Mouse (Mus musculus): ENCODE results near the gene Tmem115. TPM values are rescaled to one million over a fixed set of nuclear protein-coding genes. Genes with fewer than 3 reads are reported as not detected.

Gene Tmem115
- total RNA-seq, 2 experiments from 2014 or later: 33.3 to 38.1 TPM

- no peak for DNase-seq (ENCODE audit: low spot score in 2 of 2)
These were observed 54.3 kb downstream of the Tmem115 start for GRCm38 (mm10) chr9:107587833-107588639.

Other genes starting within 250 kb of the Tmem115 start
- 1 to 10 TPM; 2.0 to 3.1 TPM for gene Mapkapk3, start 244.1 kb upstream of the Tmem115 start, total RNA-seq (2021)
- gene Cish, start 237.9 kb upstream of the Tmem115 start, total RNA-seq (2021): 1 to 10 TPM; 3.3 to 3.4 TPM
- 10 to 100 TPM; 16.1 to 18.5 TPM for gene Hemk1, start 195.6 kb upstream of the Tmem115 start, total RNA-seq (2021)
- 1 to 10 TPM; 2.6 to 2.9 TPM for gene 6430571L13Rik, start 193.3 kb upstream of the Tmem115 start, total RNA-seq (2021)
- 10 to 100 TPM; 19.5 to 24.2 TPM for gene Cacna2d2, start 134.3 kb upstream of the Tmem115 start, total RNA-seq (2021)
- 10 to 100 TPM; 16.7 to 17.8 TPM for gene Cyb561d2, start 8.2 kb downstream of the Tmem115 start, total RNA-seq (2021)
- gene Nprl2, start 8.3 kb downstream of the Tmem115 start, total RNA-seq (2021): 10 to 100 TPM; 28.7 to 34.5 TPM
- 1 to 10 TPM; 2.0 to 3.7 TPM for gene Zmynd10, start 13.4 kb downstream of the Tmem115 start, total RNA-seq (2021)
- gene Rassf1, start 17.6 kb downstream of the Tmem115 start, total RNA-seq (2021): 10 to 100 TPM; 14.5 to 16.0 TPM
- 10 to 100 TPM; 63.0 to 64.1 TPM for gene Tusc2, start 29.3 kb downstream of the Tmem115 start, total RNA-seq (2021)
- 10 to 100 TPM; 14.6 to 16.8 TPM for gene Hyal2, start 34.0 kb downstream of the Tmem115 start, total RNA-seq (2021)
- 1 to 10 TPM; 4.8 to 6.3 TPM for gene Hyal1, start 43.0 kb downstream of the Tmem115 start, total RNA-seq (2021)
- gene Naa80, start 44.9 kb downstream of the Tmem115 start, total RNA-seq (2021): 10 to 100 TPM in 1 of 2 experiments, 1 to 10 TPM in 1; 9.5 to 10.0 TPM
- 1 to 10 TPM in 1 of 2 experiments, under 1 TPM in 1; 0.95 to 1.5 TPM for gene Hyal3, start 46.9 kb downstream of the Tmem115 start, total RNA-seq (2021)
- 10 to 100 TPM; 12.1 to 13.0 TPM for gene Ifrd2, start 53.7 kb downstream of the Tmem115 start, total RNA-seq (2021)
- gene Sema3b, start 75.3 kb downstream of the Tmem115 start, total RNA-seq (2021): 1 to 10 TPM; 2.0 to 4.9 TPM
- gene Gnai2, start 101.4 kb downstream of the Tmem115 start, total RNA-seq (2021): 100 to 1,000 TPM; 215 to 224 TPM
- 10 to 100 TPM; 83.3 to 98.4 TPM for gene Slc38a3, start 135.6 kb downstream of the Tmem115 start, total RNA-seq (2021)
- under 1 TPM in 1 of 2 experiments, not detected in 1; 0.60 TPM for gene Gnat1, start 145.8 kb downstream of the Tmem115 start, total RNA-seq (2021)
- 1 to 10 TPM; 4.3 to 4.8 TPM for gene Sema3f, start 176.5 kb downstream of the Tmem115 start, total RNA-seq (2021)
- gene Rbm5, start 237.1 kb downstream of the Tmem115 start, total RNA-seq (2021): 100 to 1,000 TPM; 157 to 160 TPM